ENCODE assay signal across 7 mouse cellular contexts in genomic region chr2:67566566-67566965, GRCm38 (mm10). TPM values are rescaled to one million over a fixed set of nuclear protein-coding genes. Genes with fewer than 3 reads are reported as not detected.
DNase-seq lines count a peak whose midpoint lies in the region; ATAC-seq and TF ChIP-seq lines count a peak whose summit lies in the region.

No protein-coding gene starts in this region.

- no peaks in the 10 kb centered on the region for H3K36me3 ChIP-seq in lung, embryonic 14.5 days (ENCODE audit: insufficient read depth)
- H3K36me3 ChIP-seq in embryonic facial prominence, embryonic 10.5 days (replicated peaks): no peaks in the 10 kb centered on the region
- H3K36me3 ChIP-seq in heart, embryonic 15.5 days: no peaks in the 10 kb centered on the region
- no peaks in the 10 kb centered on the region for H3K36me3 ChIP-seq in thymus, adult 2 months (ENCODE audit: control insufficient read depth, insufficient read depth, low read length)

- H3K4me2 ChIP-seq in lung, embryonic 14.5 days: peak overlapping the region; percentile 94
- H3K4me2 ChIP-seq in heart, embryonic 15.5 days: peak overlapping the region; percentile 96

- H3K4me1 ChIP-seq in lung, embryonic 14.5 days (ENCODE audit: insufficient read depth): 0 out of 2 replicates have a peak, but pooled peaks cover 5% of the 10 kb centered on the region
- peaks cover 19% of the 10 kb centered on the region for H3K4me1 ChIP-seq in embryonic facial prominence, embryonic 10.5 days
- peaks cover 17% of the 10 kb centered on the region for H3K4me1 ChIP-seq in heart, embryonic 15.5 days (replicated peaks)
- no peaks in the 10 kb centered on the region for H3K4me1 ChIP-seq in thymus, adult 2 months (replicated peaks; ENCODE audit: control insufficient read depth, insufficient read depth, low read length)

- peaks cover 5% of the 10 kb centered on the region; the same call in 1 of the 2 replicates for H3K27me3 ChIP-seq in lung, embryonic 14.5 days (ENCODE audit: insufficient read depth, low read length)
- peaks cover 13% of the 10 kb centered on the region for H3K27me3 ChIP-seq in embryonic facial prominence, embryonic 10.5 days (replicated peaks; ENCODE audit: low read depth, poor library complexity, severe bottlenecking)
- H3K27me3 ChIP-seq in heart, embryonic 15.5 days: no peaks in the 10 kb centered on the region
- H3K27me3 ChIP-seq in thymus, adult 2 months (ENCODE audit: control insufficient read depth, insufficient read depth, low read length): peaks cover 6% of the 10 kb centered on the region

- peak overlapping the region; percentile 66 for H3K4me3 ChIP-seq in lung, embryonic 14.5 days (ENCODE audit: low read depth, low read length)
- peak overlapping the region; percentile 79 for H3K4me3 ChIP-seq in embryonic facial prominence, embryonic 10.5 days
- peak overlapping the region; percentile 82 for H3K4me3 ChIP-seq in heart, embryonic 15.5 days
- H3K4me3 ChIP-seq in thymus, adult 2 months (ENCODE audit: control insufficient read depth, insufficient read depth, low read length): no peak overlapping the region

- no peaks in the 10 kb centered on the region for H3K9me3 ChIP-seq in lung, embryonic 14.5 days (ENCODE audit: low read depth, low read length)
- H3K9me3 ChIP-seq in embryonic facial prominence, embryonic 10.5 days: no peaks in the 10 kb centered on the region
- H3K9me3 ChIP-seq in heart, embryonic 15.5 days (replicated peaks): no peaks in the 10 kb centered on the region

- ATAC-seq in lung, embryonic 14.5 days (ENCODE audit: insufficient read depth): no peak
- no peak for ATAC-seq in heart, embryonic 15.5 days (replicated peaks; ENCODE audit: insufficient number of reproducible peaks, insufficient read depth, low FRiP score, low read depth)

- H3K9ac ChIP-seq in lung, embryonic 14.5 days: no peak overlapping the region; the same call in 1 of the 2 replicates
- H3K9ac ChIP-seq in heart, embryonic 15.5 days: peak overlapping the region; percentile 59

- WGBS in lung, embryonic 14.5 days: under 1% methylated on average over 12 of the region's 12 CpGs
- WGBS in embryonic facial prominence, embryonic 10.5 days: 2% methylated on average over 12 of the region's 12 CpGs
- whole genome bisulfite sequencing in heart, embryonic 15.5 days: 2% methylated on average over 12 of the region's 12 CpGs
- 9% methylated on average over 12 of the region's 12 CpGs for WGBS in thymus, adult 2 months

- no peak for DNase-seq in lung, embryonic 14.5 days
- no peak for DNase-seq in lung, postnatal 36 days
- DNase-seq in embryonic facial prominence, embryonic 10.5 days (ENCODE audit: low spot score): peak; percentile 24
- DNase-seq in lung, postnatal 14 days: peak; percentile 1
- DNase-seq in thymus, adult 2 months: no peak
- no peak for DNase-seq in adrenal gland, adult 18-20 months (ENCODE audit: low spot score in 2 of 2)

- H3K27ac ChIP-seq in lung, embryonic 14.5 days (ENCODE audit: low read depth): no peak overlapping the region
- H3K27ac ChIP-seq in embryonic facial prominence, embryonic 10.5 days (replicated peaks): peak overlapping the region; percentile 86
- peak overlapping the region; percentile 65; the same call in 1 of the 2 replicates for H3K27ac ChIP-seq in heart, embryonic 15.5 days
- H3K27ac ChIP-seq in thymus, adult 2 months (ENCODE audit: control insufficient read depth, insufficient read depth, low read length): no peak overlapping the region

- no peak for TF ChIP-seq POLR2A in thymus, adult 2 months (IDR thresholded peaks at IDR 0.05; ENCODE audit: control insufficient read depth, extremely low read depth, insufficient read depth, low read length, poor library complexity)

- no peak for TF ChIP-seq CTCF in lung, embryonic 14.5 days (IDR thresholded peaks at IDR 0.05; ENCODE audit: low read depth)
- TF ChIP-seq CTCF in thymus, adult 2 months (IDR thresholded peaks at IDR 0.05; ENCODE audit: borderline replicate concordance, control insufficient read depth, extremely low read depth, insufficient read depth, low read length, poor library complexity): no peak

RNA-seq across cellular contexts. Expression of gene B3galt1, which starts 0.9 kb away (rescaled TPM):
- 2.9 and 3.4 TPM in 2 replicates for polyA plus RNA-seq in lung, embryonic 14.5 days (2014; fragmentation: Nextera tagmentation; extraction: Ambion mirVana)
- 5.3 and 6.0 TPM in 2 replicates for polyA plus RNA-seq in embryonic facial prominence, embryonic 10.5 days (2016; fragmentation: Nextera tagmentation; extraction: Ambion mirVana)
- polyA plus RNA-seq in heart, embryonic 15.5 days (2015; fragmentation: Nextera tagmentation; extraction: Ambion mirVana): 7.2 and 7.6 TPM in 2 replicates
- polyA plus RNA-seq in thymus, adult 2 months (2012; rRNA removed): 0.04 TPM in 2 replicates
- total RNA-seq in adrenal gland, adult 18-20 months (2021): 1 to 10 TPM; 3.0 to 3.5 TPM

Comparison
In these comparisons a context has a peak if more than half of its experiments do, and no peak if none do; other contexts are left out.
1. DNase-seq: peak in embryonic facial prominence, embryonic 10.5 days (single experiment) and lung, postnatal 14 days (single experiment); none in lung, embryonic 14.5 days (single experiment), lung, postnatal 36 days (single experiment), thymus, adult 2 months (single experiment) and adrenal gland, adult 18-20 months (0 of 2).
2. H3K27ac ChIP-seq: peak in embryonic facial prominence, embryonic 10.5 days (single experiment) and heart, embryonic 15.5 days (single experiment); none in lung, embryonic 14.5 days (single experiment) and thymus, adult 2 months (single experiment).